ENCODE assay signal across 1 mouse cellular context in the genomic region with DNA sequence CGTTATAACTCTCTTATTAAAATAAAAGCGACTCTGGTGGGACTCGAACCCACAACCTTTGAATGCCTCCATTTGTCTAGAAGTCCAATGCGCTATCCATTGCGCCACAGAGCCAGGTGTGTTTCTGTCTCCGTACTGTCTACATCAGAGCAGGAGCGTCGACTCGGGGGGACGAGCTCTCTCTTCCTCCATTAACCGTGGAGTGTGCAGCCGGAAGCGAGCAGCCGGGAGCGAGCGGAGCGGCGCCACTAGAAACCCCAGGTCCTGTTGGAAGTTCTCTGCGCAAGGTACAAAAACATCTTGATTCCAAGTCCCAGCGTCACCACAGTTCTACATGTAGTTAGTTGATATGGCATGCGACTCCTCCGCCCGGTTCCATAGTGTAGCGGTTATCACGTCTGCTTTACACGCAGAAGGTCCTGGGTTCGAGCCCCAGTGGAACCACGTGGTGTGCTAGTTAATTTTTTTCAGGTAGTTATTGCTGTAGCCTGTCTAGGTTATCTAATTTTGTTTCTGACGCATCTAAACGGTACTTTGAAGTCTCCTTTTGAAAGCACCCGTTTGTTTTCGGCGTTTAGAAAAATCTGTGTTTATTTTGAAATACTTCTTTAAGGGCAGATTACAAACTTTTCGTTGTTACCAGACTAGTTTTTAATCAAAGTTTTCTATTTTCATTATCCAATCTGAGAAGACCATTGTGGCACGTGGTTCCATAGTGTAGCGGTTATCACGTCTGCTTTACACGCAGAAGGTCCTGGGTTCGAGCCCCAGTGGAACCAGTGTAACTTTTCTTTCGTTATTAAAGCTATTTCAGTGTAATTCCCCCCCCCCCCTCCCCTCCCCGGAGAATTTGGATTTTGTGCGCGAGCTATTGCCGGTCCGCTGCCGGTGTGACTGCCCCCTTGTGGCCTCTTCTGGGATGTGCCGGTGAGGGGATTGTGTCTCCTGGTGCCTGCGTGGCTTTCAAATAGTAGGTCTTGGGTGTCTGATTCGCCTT.
TF ChIP-seq lines count a peak whose summit lies in the region.

No protein-coding gene starts in this region.

TF ChIP-seq in C2C12, 6 proteins besides CTCF, POLR2A, EP300 and RAD21 (continued from another document):
- TF ChIP-seq MAX (IDR thresholded peaks at IDR 0.05) = no peak
